Mouse (Mus musculus): Measurements from ENCODE around the gene Fam234b. TPM values are rescaled to one million over a fixed set of nuclear protein-coding genes. Genes with fewer than 3 reads are reported as not detected.

Fam234b gene
- 9.2 and 11.7 TPM in 2 replicates for polyA plus RNA-seq (2015; fragmentation: Nextera tagmentation; extraction: Ambion mirVana)

DNA sequence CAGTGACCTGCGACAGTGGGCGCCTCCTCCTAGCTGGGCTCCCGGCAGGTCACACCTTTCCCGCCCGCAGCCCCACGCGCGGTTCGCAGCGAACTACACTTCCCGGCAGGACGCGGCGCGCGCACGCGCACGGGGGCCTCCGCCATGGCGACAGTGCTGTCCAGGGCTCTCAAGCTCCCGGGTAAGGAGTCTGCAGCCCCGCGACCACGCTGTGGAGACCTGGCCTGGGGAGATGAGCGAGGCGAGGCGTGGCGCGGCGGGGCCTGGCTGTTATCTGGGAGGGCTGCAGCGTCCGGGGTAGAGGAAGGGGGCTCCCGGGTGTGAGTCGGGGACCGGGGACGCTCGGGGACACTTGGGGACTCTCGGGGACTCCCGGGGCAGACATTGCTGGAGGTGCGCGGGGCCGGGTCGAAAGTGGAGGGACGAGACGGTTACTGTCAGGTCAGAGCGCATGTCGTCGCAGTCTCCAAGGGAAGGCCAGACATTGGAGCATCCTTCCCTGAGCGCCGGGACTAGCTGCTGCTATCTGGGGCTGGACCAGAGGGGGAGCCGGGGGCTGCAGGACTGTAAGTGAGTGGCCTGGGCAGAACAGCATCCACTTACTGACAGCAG, at the start of gene Fam234b, which contains the start of gene Hebp1:
Gene Fam234b, plus strand, starts transcription at position 57 of the 612 bp plus-strand sequence.
Gene Hebp1, minus strand, starts transcription at position 102 of the 612 bp plus-strand sequence.
- under 1% methylated on average over 52 of the region's 52 CpGs for WGBS
- Histone ChIP-seq H3K4me3 (peak within 1 kb of the TSS; percentile 72), H3K4me2 (peak within 1 kb of the TSS; percentile 81), H3K4me1 (replicated peaks) (peaks cover 13% of the 10 kb centered on the region), H3K36me3 (no peaks in the 10 kb centered on the region), H3K9me3 (replicated peaks) (no peaks in the 10 kb centered on the region), H3K27ac (0 out of 2 replicates have a peak within 1 kb of the TSS, but pooled peaks have one; percentile 17), H3K9ac (peak within 1 kb of the TSS; percentile 72), H3K27me3 (no peaks in the 10 kb centered on the region)
- ATAC-seq (replicated peaks; ENCODE audit: insufficient number of reproducible peaks, insufficient read depth, low FRiP score, low read depth) = peak; percentile 85

DNA sequence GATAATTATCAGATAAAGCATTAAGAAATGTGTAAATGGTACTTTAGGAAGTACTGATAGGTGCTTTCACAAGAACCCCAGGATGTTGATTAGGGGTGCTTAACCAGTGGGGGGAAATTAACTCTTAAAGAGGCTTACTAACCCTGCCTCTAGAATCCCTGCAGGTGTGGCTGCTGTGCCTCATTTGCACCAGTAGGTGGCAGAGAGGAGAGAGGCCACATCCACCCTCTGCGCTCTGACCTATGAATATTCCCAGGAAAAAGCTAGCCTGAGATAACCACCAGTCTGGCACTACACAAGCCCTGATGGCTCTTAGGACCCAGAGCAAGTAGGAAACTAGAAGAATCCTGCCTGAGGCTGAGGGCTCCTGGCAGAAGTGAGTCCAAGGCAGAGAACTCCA, 49.3 kb upstream of the Fam234b start:
- Histone ChIP-seq H3K27me3 (peaks cover 5% of the 10 kb centered on the region; the same call in 1 of the 2 replicates), H3K4me1 (replicated peaks) (no peaks in the 10 kb centered on the region), H3K9ac (no peak overlapping the region), H3K9me3 (replicated peaks) (no peaks in the 10 kb centered on the region), H3K4me2 (no peak overlapping the region), H3K4me3 (no peak overlapping the region), H3K27ac (no peak overlapping the region), H3K36me3 (no peaks in the 10 kb centered on the region)
- 34% methylated on average over 1 of the region's 1 CpGs for WGBS
- no peak for ATAC-seq (replicated peaks; ENCODE audit: insufficient number of reproducible peaks, insufficient read depth, low FRiP score, low read depth)

- no peak overlapping the region for H3K4me3 ChIP-seq
- no peak for ATAC-seq (replicated peaks; ENCODE audit: insufficient number of reproducible peaks, insufficient read depth, low FRiP score, low read depth)
- H3K36me3 ChIP-seq = no peaks in the 10 kb centered on the region
- H3K4me2 ChIP-seq = no peak overlapping the region
- 71% methylated on average over 4 of the region's 4 CpGs for WGBS
- no peak overlapping the region for H3K9ac ChIP-seq
- H3K4me1 ChIP-seq (replicated peaks) = no peaks in the 10 kb centered on the region
- H3K27ac ChIP-seq = no peak overlapping the region
- no peaks in the 10 kb centered on the region for H3K9me3 ChIP-seq (replicated peaks)
- peaks cover 5% of the 10 kb centered on the region; the same call in 1 of the 2 replicates for H3K27me3 ChIP-seq
These were observed 48.6 kb upstream of the Fam234b start for GRCm38 (mm10) chr6:135149175-135149574.

DNA sequence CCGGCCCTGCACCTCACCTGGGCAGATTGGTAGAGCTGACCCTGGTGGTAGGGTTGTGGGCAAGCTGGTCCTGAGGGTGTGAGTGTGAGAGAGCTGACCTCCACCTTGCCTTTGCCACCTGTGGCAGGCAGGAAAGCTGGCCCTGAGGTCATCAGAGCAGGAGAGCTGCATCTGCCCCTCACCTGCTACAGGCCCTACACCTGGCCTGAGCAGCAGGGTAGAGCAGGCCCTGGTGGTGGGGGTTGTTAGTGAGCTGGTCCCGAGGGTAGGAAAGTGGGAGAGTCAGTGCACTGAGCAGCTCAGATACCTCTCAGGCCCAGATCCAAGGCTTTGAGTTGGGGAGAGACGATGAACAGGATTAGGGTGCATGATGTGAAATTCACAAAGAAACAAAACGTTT, 48.1 kb upstream of the Fam234b start:
- Histone ChIP-seq H3K4me1 (replicated peaks) (no peaks in the 10 kb centered on the region), H3K4me2 (no peak overlapping the region), H3K27me3 (peaks cover 5% of the 10 kb centered on the region; the same call in 1 of the 2 replicates), H3K9ac (no peak overlapping the region), H3K9me3 (replicated peaks) (no peaks in the 10 kb centered on the region), H3K4me3 (no peak overlapping the region), H3K36me3 (no peaks in the 10 kb centered on the region), H3K27ac (no peak overlapping the region)
- no peak; the same call in 1 of the 2 replicates for ATAC-seq (replicated peaks; ENCODE audit: insufficient number of reproducible peaks, insufficient read depth, low FRiP score, low read depth)
- 73% methylated on average over 4 of the region's 4 CpGs for WGBS

GRCm38 (mm10) chr6:135150311-135150710, 47.5 kb upstream of the Fam234b start:
- no peak overlapping the region for H3K4me2 ChIP-seq
- no peak overlapping the region for H3K9ac ChIP-seq
- no peaks in the 10 kb centered on the region for H3K4me1 ChIP-seq (replicated peaks)
- H3K27ac ChIP-seq = no peak overlapping the region
- no peaks in the 10 kb centered on the region for H3K9me3 ChIP-seq (replicated peaks)
- 22% methylated on average over 5 of the region's 5 CpGs for WGBS
- H3K4me3 ChIP-seq = no peak overlapping the region
- H3K36me3 ChIP-seq = no peaks in the 10 kb centered on the region
- ATAC-seq (replicated peaks; ENCODE audit: insufficient number of reproducible peaks, insufficient read depth, low FRiP score, low read depth) = no peak
- H3K27me3 ChIP-seq = peaks cover 5% of the 10 kb centered on the region; the same call in 1 of the 2 replicates

GRCm38 (mm10) chr6:135153719-135154118, 44.1 kb upstream of the Fam234b start:
- Histone ChIP-seq H3K27ac (no peak overlapping the region), H3K4me2 (no peak overlapping the region), H3K36me3 (no peaks in the 10 kb centered on the region), H3K9ac (no peak overlapping the region), H3K4me1 (replicated peaks) (peaks cover 8% of the 10 kb centered on the region; the same call in 1 of the 2 replicates), H3K27me3 (peaks cover 5% of the 10 kb centered on the region; the same call in 1 of the 2 replicates), H3K4me3 (no peak overlapping the region), H3K9me3 (replicated peaks) (no peaks in the 10 kb centered on the region)
- no peak for ATAC-seq (replicated peaks; ENCODE audit: insufficient number of reproducible peaks, insufficient read depth, low FRiP score, low read depth)
- 82% methylated on average over 5 of the region's 5 CpGs for WGBS

- Histone ChIP-seq H3K9ac (no peak overlapping the region), H3K36me3 (no peaks in the 10 kb centered on the region), H3K27me3 (no peaks in the 10 kb centered on the region), H3K4me2 (no peak overlapping the region; the same call in 1 of the 2 replicates), H3K4me1 (replicated peaks) (peaks cover 8% of the 10 kb centered on the region; the same call in 1 of the 2 replicates), H3K4me3 (no peak overlapping the region), H3K27ac (no peak overlapping the region), H3K9me3 (replicated peaks) (no peaks in the 10 kb centered on the region)
- WGBS = 61% methylated on average over 8 of the region's 8 CpGs
- ATAC-seq (replicated peaks; ENCODE audit: insufficient number of reproducible peaks, insufficient read depth, low FRiP score, low read depth) = no peak
These were observed 41.2 kb upstream of the Fam234b start for GRCm38 (mm10) chr6:135156597-135156996.

- no peaks in the 10 kb centered on the region for H3K9me3 ChIP-seq (replicated peaks)
- H3K4me1 ChIP-seq (replicated peaks) = peaks cover 8% of the 10 kb centered on the region; the same call in 1 of the 2 replicates
- no peaks in the 10 kb centered on the region for H3K36me3 ChIP-seq
- H3K9ac ChIP-seq = no peak overlapping the region
- 0 out of 2 replicates have a peak, but pooled peaks have one; percentile 35 for ATAC-seq (replicated peaks; ENCODE audit: insufficient number of reproducible peaks, insufficient read depth, low FRiP score, low read depth)
- H3K27ac ChIP-seq = no peak overlapping the region
- WGBS = 40% methylated on average over 4 of the region's 4 CpGs
- no peak overlapping the region for H3K4me2 ChIP-seq
- no peaks in the 10 kb centered on the region for H3K27me3 ChIP-seq
- H3K4me3 ChIP-seq = no peak overlapping the region
These were observed 40.3 kb upstream of the Fam234b start for GRCm38 (mm10) chr6:135157496-135157895.

GRCm38 (mm10) chr6:135158509-135158908, 39.3 kb upstream of the Fam234b start:
- H3K4me3 ChIP-seq = no peak overlapping the region
- no peak for ATAC-seq (replicated peaks; ENCODE audit: insufficient number of reproducible peaks, insufficient read depth, low FRiP score, low read depth)
- WGBS = 65% methylated on average over 4 of the region's 4 CpGs
- H3K27me3 ChIP-seq = no peaks in the 10 kb centered on the region
- H3K9me3 ChIP-seq (replicated peaks) = no peaks in the 10 kb centered on the region
- H3K4me2 ChIP-seq = no peak overlapping the region
- peaks cover 10% of the 10 kb centered on the region; the same call in 1 of the 2 replicates for H3K4me1 ChIP-seq (replicated peaks)
- H3K36me3 ChIP-seq = no peaks in the 10 kb centered on the region
- no peak overlapping the region for H3K27ac ChIP-seq
- no peak overlapping the region for H3K9ac ChIP-seq

DNA sequence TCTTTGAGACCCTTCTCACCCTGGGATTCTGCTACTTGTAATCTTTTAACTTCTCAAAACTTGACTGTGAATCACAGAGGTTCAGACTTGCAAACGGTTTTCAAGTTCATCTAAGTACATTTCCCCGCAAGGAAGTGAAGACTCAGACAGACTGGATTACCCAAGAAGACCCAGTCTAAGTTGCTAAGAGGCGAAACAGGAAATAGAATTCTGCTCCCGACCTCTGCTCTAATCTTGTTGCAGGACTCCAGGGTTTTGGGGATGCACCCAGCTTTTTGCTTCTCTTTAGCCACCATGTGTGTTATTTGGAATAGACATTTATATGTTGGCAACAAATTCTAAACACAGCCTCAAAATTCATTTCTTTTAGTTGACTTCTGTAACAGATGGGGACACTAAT, 36.4 kb upstream of the Fam234b start:
- H3K4me2 ChIP-seq = no peak overlapping the region
- ATAC-seq (replicated peaks; ENCODE audit: insufficient number of reproducible peaks, insufficient read depth, low FRiP score, low read depth) = no peak

DNA sequence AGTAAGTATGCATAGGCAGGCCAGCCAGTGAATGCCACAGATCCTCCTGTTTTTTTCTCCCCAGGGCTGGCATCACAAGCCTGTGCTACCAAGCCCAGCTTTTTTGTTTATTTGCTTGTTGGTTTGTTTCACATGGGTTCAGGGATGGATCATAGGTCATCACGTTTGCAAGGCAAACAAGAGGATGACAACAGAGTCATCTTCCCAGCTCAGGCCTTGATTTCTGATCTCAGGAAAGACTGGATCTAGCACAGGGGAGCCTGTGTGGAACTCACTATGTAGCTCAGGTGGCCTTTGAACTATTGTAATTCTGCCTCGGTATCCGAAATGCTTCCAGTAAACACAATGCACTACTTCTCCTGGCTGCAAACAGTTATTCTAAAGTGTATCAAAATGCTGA, 35.5 kb upstream of the Fam234b start:
- 81% methylated on average over 3 of the region's 3 CpGs for WGBS
- no peak overlapping the region for H3K4me3 ChIP-seq
- no peaks in the 10 kb centered on the region for H3K9me3 ChIP-seq (replicated peaks)

More for the DNA sequence above, 36.4 kb upstream of the Fam234b start:
- Histone ChIP-seq H3K4me1 (replicated peaks) (peaks cover 11% of the 10 kb centered on the region; the same call in 1 of the 2 replicates), H3K27ac (no peak overlapping the region), H3K36me3 (no peaks in the 10 kb centered on the region), H3K9ac (no peak overlapping the region), H3K27me3 (no peaks in the 10 kb centered on the region), H3K9me3 (replicated peaks) (no peaks in the 10 kb centered on the region), H3K4me3 (no peak overlapping the region)
- 58% methylated on average over 4 of the region's 4 CpGs for WGBS

More for the DNA sequence above, 35.5 kb upstream of the Fam234b start:
- no peak for ATAC-seq (replicated peaks; ENCODE audit: insufficient number of reproducible peaks, insufficient read depth, low FRiP score, low read depth)
- Histone ChIP-seq H3K27me3 (no peaks in the 10 kb centered on the region), H3K4me1 (replicated peaks) (peaks cover 12% of the 10 kb centered on the region; the same call in 1 of the 2 replicates), H3K4me2 (no peak overlapping the region), H3K36me3 (no peaks in the 10 kb centered on the region), H3K9ac (no peak overlapping the region), H3K27ac (no peak overlapping the region)
